Mouse (Mus musculus): ENCODE data around the gene Il10ra. TPM values are rescaled to one million over a fixed set of nuclear protein-coding genes. Genes with fewer than 3 reads are reported as not detected.

Gene Il10ra
- polyA plus RNA-seq, 1 experiment from 2014 or later = 0.52 TPM

DNA sequence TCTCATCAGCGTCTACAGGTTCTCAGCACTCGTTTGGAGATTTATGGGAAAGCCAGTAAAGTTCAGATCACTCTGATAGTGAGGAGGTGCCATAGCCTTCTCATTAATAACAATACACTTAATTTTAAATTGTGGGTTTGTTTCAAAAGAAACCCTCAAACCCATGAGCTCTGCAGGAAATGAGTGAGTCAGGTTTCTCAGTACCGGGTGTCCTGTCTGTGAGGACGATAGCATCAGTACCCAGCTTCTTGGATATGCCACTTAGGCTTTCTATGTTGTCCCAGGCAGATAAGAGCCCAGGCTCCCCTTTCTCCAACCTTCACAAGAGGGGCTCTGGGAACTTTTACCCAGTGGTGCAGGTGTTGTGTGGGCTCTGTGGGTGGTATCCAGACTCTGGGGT, 17.0 kb downstream of the Il10ra start:
- ATAC-seq = no peak
- Histone ChIP-seq H3K4me3 (replicated peaks; ENCODE audit: low read length) (no peak overlapping the region), H3K27me3 (replicated peaks; ENCODE audit: control insufficient read depth, insufficient read depth, low read length) (no peaks in the 10 kb centered on the region), H3K9me3 (ENCODE audit: control insufficient read depth, low read length) (no peaks in the 10 kb centered on the region), H3K4me2 (ENCODE audit: low read length) (no peak overlapping the region), H3K36me3 (ENCODE audit: control insufficient read depth, insufficient read depth) (no peaks in the 10 kb centered on the region), H3K4me1 (replicated peaks; ENCODE audit: control insufficient read depth, insufficient read depth, low read length) (no peaks in the 10 kb centered on the region), H3K9ac (replicated peaks; ENCODE audit: low read depth, low read length) (no peak overlapping the region), H3K27ac (ENCODE audit: low read length) (no peak overlapping the region)
- 79% methylated on average over 4 of the region's 4 CpGs for WGBS

DNA sequence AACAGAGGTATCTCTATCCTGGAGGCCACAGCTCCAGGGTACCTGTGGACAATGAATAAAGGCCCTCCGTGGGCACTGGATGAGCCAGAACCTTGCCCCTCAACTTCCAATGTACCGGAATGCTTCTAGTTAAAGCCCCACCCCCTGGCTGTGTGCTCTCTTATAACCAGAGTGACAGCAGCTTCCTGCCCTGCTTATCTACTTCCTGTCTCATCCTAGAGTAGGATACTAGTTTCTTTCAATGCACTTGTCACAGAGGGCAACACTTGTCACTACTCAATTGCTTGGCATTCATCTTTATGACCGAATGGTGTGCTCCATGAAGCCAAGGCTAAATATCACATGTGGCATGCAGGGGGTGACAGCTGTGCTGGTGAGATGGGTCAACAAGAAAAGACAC, 17.7 kb downstream of the Il10ra start:
- no peak for ATAC-seq
- H3K9me3 ChIP-seq (ENCODE audit: control insufficient read depth, low read length) = no peaks in the 10 kb centered on the region
- 69% methylated on average over 3 of the region's 3 CpGs for WGBS
- no peaks in the 10 kb centered on the region for H3K27me3 ChIP-seq (replicated peaks; ENCODE audit: control insufficient read depth, insufficient read depth, low read length)
- H3K4me1 ChIP-seq (replicated peaks; ENCODE audit: control insufficient read depth, insufficient read depth, low read length) = no peaks in the 10 kb centered on the region
- no peaks in the 10 kb centered on the region for H3K36me3 ChIP-seq (ENCODE audit: control insufficient read depth, insufficient read depth)
- H3K9ac ChIP-seq (replicated peaks; ENCODE audit: low read depth, low read length) = no peak overlapping the region
- no peak overlapping the region for H3K27ac ChIP-seq (ENCODE audit: low read length)
- H3K4me2 ChIP-seq (ENCODE audit: low read length) = no peak overlapping the region
- H3K4me3 ChIP-seq (replicated peaks; ENCODE audit: low read length) = no peak overlapping the region

DNA sequence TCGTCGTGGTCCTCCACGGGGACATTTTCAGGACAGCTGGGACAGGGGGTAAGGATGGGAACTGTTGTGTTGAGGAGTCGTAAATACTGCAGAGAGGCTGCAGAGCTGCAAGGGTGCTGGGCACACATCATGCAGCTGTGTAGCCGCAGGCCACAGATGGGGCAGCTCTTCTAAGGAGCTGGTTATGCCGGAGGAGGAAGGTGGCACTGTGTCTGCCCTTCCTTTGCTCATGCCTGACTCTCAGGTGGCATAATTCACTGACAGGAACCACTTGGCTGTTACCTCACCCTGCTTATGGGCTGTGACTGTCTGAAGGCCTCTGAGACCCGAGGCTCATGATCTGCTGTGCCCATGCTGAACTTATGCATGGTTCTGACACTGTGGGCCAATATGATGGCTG, 18.6 kb downstream of the Il10ra start:
- Histone ChIP-seq H3K4me1 (replicated peaks; ENCODE audit: control insufficient read depth, insufficient read depth, low read length) (no peaks in the 10 kb centered on the region), H3K9me3 (ENCODE audit: control insufficient read depth, low read length) (no peaks in the 10 kb centered on the region), H3K4me2 (ENCODE audit: low read length) (no peak overlapping the region), H3K4me3 (replicated peaks; ENCODE audit: low read length) (no peak overlapping the region), H3K27me3 (replicated peaks; ENCODE audit: control insufficient read depth, insufficient read depth, low read length) (no peaks in the 10 kb centered on the region), H3K9ac (replicated peaks; ENCODE audit: low read depth, low read length) (no peak overlapping the region), H3K27ac (ENCODE audit: low read length) (no peak overlapping the region), H3K36me3 (ENCODE audit: control insufficient read depth, insufficient read depth) (no peaks in the 10 kb centered on the region)
- no peak for ATAC-seq
- 91% methylated on average over 7 of the region's 7 CpGs for WGBS

DNA sequence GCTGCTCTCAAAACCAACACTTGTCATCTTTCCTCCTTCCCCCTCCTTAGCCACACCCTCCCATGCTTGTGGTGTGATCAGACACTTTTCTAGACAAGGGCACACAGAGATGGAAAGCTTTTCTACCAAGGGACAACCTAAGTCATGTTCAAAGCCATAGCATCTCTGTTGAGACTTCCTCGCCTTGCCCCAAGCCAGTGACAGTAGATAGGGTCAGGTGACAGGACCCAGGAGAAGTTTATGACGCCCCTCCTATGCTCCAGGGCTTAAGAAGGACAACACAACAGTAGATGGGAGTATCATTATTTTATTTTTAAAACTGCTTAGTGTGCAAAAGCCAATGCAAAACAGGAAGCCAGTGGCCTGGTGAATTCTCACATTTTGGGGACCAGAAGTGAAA, 21.4 kb downstream of the Il10ra start:
- Histone ChIP-seq H3K9ac (replicated peaks; ENCODE audit: low read depth, low read length) (no peak overlapping the region), H3K27ac (ENCODE audit: low read length) (no peak overlapping the region), H3K9me3 (ENCODE audit: control insufficient read depth, low read length) (no peaks in the 10 kb centered on the region), H3K27me3 (replicated peaks; ENCODE audit: control insufficient read depth, insufficient read depth, low read length) (no peaks in the 10 kb centered on the region), H3K4me3 (replicated peaks; ENCODE audit: low read length) (no peak overlapping the region), H3K4me1 (replicated peaks; ENCODE audit: control insufficient read depth, insufficient read depth, low read length) (no peaks in the 10 kb centered on the region), H3K4me2 (ENCODE audit: low read length) (no peak overlapping the region), H3K36me3 (ENCODE audit: control insufficient read depth, insufficient read depth) (no peaks in the 10 kb centered on the region)
- no peak for ATAC-seq
- 67% methylated on average over 2 of the region's 2 CpGs for WGBS

DNA sequence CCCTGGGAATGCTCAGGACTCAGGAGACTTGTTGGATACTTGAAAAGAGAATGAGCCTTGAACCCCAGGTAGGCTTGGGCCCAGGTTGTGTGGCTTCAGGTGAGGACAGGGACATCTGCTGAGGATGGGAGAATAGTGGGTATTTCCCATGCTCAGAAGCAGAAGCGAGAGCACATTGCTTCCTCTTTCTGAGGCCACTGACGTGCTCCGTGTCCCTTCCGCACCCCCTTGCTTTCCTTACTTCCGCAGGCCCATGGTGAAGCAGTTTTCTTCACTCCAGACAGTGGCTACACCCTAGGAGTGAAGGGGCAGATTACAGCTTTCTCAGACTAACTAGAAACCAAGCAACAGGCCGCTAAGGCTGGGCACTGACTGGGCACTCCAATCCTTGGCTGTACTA, 22.9 kb downstream of the Il10ra start:
- no peaks in the 10 kb centered on the region for H3K27me3 ChIP-seq (replicated peaks; ENCODE audit: control insufficient read depth, insufficient read depth, low read length)
- H3K36me3 ChIP-seq (ENCODE audit: control insufficient read depth, insufficient read depth) = no peaks in the 10 kb centered on the region
- no peak overlapping the region for H3K4me2 ChIP-seq (ENCODE audit: low read length)
- no peak overlapping the region for H3K9ac ChIP-seq (replicated peaks; ENCODE audit: low read depth, low read length)
- no peak overlapping the region for H3K4me3 ChIP-seq (replicated peaks; ENCODE audit: low read length)
- H3K9me3 ChIP-seq (ENCODE audit: control insufficient read depth, low read length) = no peaks in the 10 kb centered on the region
- ATAC-seq = no peak
- H3K27ac ChIP-seq (ENCODE audit: low read length) = no peak overlapping the region
- no peaks in the 10 kb centered on the region for H3K4me1 ChIP-seq (replicated peaks; ENCODE audit: control insufficient read depth, insufficient read depth, low read length)
- WGBS = 89% methylated on average over 6 of the region's 6 CpGs

DNA sequence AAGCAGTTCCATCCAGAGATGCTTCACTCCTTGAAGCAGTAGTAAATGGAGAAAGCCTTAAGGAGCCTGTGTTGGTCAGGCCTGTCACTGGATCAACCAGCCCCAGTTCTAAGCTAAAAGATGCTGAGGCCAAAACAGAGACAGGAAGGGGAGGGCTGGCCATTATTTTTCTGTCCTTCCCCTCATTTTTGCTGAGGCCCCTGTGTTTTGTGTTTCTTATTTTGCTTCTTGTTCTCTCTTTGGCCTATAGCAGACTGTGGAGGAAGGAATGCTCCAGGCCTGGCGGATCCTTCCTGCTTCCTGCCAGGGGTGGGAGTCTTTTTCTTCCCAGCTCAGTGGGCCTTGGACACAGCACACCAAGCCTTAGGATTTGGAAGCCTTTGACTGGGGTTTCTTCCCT, 23.5 kb downstream of the Il10ra start:
- H3K27me3 ChIP-seq (replicated peaks; ENCODE audit: control insufficient read depth, insufficient read depth, low read length) = no peaks in the 10 kb centered on the region
- no peaks in the 10 kb centered on the region for H3K4me1 ChIP-seq (replicated peaks; ENCODE audit: control insufficient read depth, insufficient read depth, low read length)
- ATAC-seq = no peak
- no peak overlapping the region for H3K4me2 ChIP-seq (ENCODE audit: low read length)
- H3K27ac ChIP-seq (ENCODE audit: low read length) = no peak overlapping the region
- 79% methylated on average over 1 of the region's 1 CpGs for WGBS
- H3K36me3 ChIP-seq (ENCODE audit: control insufficient read depth, insufficient read depth) = no peaks in the 10 kb centered on the region
- H3K4me3 ChIP-seq (replicated peaks; ENCODE audit: low read length) = no peak overlapping the region
- H3K9me3 ChIP-seq (ENCODE audit: control insufficient read depth, low read length) = no peaks in the 10 kb centered on the region
- no peak overlapping the region for H3K9ac ChIP-seq (replicated peaks; ENCODE audit: low read depth, low read length)

DNA sequence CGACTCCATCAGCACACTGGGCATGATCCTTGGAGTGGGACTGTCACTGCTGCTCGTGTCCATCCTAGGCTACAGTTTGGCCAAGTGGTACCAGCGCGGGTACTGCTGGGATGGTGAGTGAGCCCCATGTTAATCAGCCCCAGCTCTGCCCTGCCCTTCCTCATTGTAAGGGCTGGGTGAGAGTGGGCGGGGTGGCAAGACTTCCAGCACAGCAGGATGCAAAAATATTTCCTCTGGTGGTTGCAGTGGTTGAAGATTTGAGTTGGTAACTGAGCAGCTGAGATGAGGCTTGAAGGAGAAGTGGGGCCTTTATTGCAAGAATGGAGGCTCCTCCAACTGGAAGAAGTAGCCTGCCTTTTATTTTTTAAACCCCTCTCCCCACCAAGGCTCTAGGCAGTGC, 27.6 kb downstream of the Il10ra start:
- 77% methylated on average over 5 of the region's 5 CpGs for WGBS
- Histone ChIP-seq H3K4me1 (replicated peaks; ENCODE audit: control insufficient read depth, insufficient read depth, low read length) (no peaks in the 10 kb centered on the region), H3K4me3 (replicated peaks; ENCODE audit: low read length) (no peak overlapping the region), H3K36me3 (ENCODE audit: control insufficient read depth, insufficient read depth) (no peaks in the 10 kb centered on the region), H3K9ac (replicated peaks; ENCODE audit: low read depth, low read length) (no peak overlapping the region), H3K4me2 (ENCODE audit: low read length) (no peak overlapping the region), H3K27ac (ENCODE audit: low read length) (no peak overlapping the region), H3K27me3 (replicated peaks; ENCODE audit: control insufficient read depth, insufficient read depth, low read length) (no peaks in the 10 kb centered on the region), H3K9me3 (ENCODE audit: control insufficient read depth, low read length) (no peaks in the 10 kb centered on the region)
- ATAC-seq = no peak

DNA sequence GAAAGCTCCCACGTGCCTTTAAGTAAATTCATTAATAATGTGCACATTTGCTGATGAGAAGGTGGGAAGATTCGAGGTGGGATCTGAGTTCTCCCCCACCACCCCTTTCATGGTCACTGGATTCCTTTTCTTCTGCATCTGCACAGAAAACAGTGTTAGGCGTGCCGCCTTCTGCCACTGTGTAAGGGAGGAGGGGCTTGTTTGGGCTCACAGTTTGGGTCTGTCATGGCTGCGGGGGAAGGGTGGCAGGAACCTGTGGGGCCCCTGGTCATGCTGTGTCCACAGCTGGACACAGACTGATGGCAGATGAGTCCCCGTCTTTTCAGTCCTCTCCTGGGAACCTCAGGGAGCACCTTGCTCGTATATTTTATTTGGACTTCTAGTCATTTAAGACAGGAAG, 32.2 kb downstream of the Il10ra start:
- ATAC-seq = no peak
- Histone ChIP-seq H3K9me3 (ENCODE audit: control insufficient read depth, low read length) (no peaks in the 10 kb centered on the region), H3K4me3 (replicated peaks; ENCODE audit: low read length) (no peak overlapping the region), H3K36me3 (ENCODE audit: control insufficient read depth, insufficient read depth) (no peaks in the 10 kb centered on the region), H3K9ac (replicated peaks; ENCODE audit: low read depth, low read length) (no peak overlapping the region), H3K27me3 (replicated peaks; ENCODE audit: control insufficient read depth, insufficient read depth, low read length) (no peaks in the 10 kb centered on the region), H3K4me1 (replicated peaks; ENCODE audit: control insufficient read depth, insufficient read depth, low read length) (no peaks in the 10 kb centered on the region), H3K27ac (ENCODE audit: low read length) (no peak overlapping the region), H3K4me2 (ENCODE audit: low read length) (no peak overlapping the region)
- 46% methylated on average over 7 of the region's 7 CpGs for WGBS

DNA sequence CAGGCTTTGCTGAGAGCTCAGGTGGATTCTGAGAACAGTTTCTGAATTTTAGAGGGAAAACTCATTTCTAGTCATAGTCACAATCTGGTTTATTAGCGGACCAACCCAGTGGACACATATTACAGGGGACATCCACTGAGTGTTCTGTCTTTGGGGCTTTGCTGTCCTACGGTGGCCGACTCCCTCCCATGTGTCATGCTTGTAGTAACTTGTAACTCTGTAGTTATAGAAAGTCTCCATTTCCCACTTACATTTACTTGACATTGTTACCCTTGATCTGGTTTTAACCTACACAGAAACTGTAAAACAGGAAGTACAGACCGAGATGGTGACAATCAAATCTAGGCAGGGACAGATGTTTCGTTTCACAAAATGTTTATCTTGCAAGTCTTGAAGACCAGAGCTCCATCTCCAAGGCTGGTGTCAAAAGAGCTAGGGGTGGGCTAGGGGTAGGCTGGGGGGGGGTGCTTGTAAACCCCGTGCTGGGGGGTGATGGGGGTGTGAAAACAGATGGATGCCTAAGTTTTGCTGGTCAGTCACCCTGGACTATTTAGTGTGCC, 33.2 kb downstream of the Il10ra start:
- no peak overlapping the region for H3K4me3 ChIP-seq (replicated peaks; ENCODE audit: low read length)
- H3K27ac ChIP-seq (ENCODE audit: low read length) = no peak overlapping the region
- H3K9ac ChIP-seq (replicated peaks; ENCODE audit: low read depth, low read length) = no peak overlapping the region
- H3K36me3 ChIP-seq (ENCODE audit: control insufficient read depth, insufficient read depth) = no peaks in the 10 kb centered on the region
- ATAC-seq = no peak
- no peaks in the 10 kb centered on the region for H3K9me3 ChIP-seq (ENCODE audit: control insufficient read depth, low read length)
- H3K4me1 ChIP-seq (replicated peaks; ENCODE audit: control insufficient read depth, insufficient read depth, low read length) = no peaks in the 10 kb centered on the region
- no peaks in the 10 kb centered on the region for H3K27me3 ChIP-seq (replicated peaks; ENCODE audit: control insufficient read depth, insufficient read depth, low read length)
- 90% methylated on average over 6 of the region's 6 CpGs for WGBS
- no peak overlapping the region for H3K4me2 ChIP-seq (ENCODE audit: low read length)

DNA sequence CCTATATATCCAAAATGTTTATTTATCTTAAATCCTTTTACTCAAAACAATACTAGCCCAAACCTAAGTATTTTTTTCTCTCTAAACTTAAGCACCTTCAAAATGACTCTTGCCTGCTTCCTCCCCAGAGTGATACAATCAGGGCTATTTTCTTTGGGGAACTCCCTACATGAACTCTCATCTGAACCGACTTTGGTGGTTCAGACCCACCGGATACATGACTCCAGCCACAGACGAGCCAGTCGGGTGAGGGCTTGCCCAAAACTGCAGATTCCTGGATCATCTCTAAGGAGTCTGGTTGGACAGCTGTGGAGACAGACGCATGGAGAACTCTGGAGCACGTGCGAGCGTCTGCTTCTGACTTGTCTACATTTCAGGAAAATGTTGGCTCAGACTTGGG, 39.6 kb downstream of the Il10ra start:
- Histone ChIP-seq H3K9ac (replicated peaks; ENCODE audit: low read depth, low read length) (no peak overlapping the region), H3K27ac (ENCODE audit: low read length) (no peak overlapping the region), H3K4me3 (replicated peaks; ENCODE audit: low read length) (no peak overlapping the region), H3K4me1 (replicated peaks; ENCODE audit: control insufficient read depth, insufficient read depth, low read length) (no peaks in the 10 kb centered on the region), H3K36me3 (ENCODE audit: control insufficient read depth, insufficient read depth) (no peaks in the 10 kb centered on the region), H3K4me2 (ENCODE audit: low read length) (no peak overlapping the region), H3K27me3 (replicated peaks; ENCODE audit: control insufficient read depth, insufficient read depth, low read length) (no peaks in the 10 kb centered on the region), H3K9me3 (ENCODE audit: control insufficient read depth, low read length) (no peaks in the 10 kb centered on the region)
- WGBS = 79% methylated on average over 8 of the region's 8 CpGs
- ATAC-seq = no peak
